Mouse (Mus musculus) liver, embryonic 16.5 days (tissue): ENCODE measurements around the gene Fev. TPM values are rescaled to one million over a fixed set of nuclear protein-coding genes. Genes with fewer than 3 reads are reported as not detected.

ENCODE experiments used
- ATAC-seq: fragments of 200-750 bp; cut with Nextera tagmentation; 2 replicates; pipeline ENCODE4 v1.8.0; 2017; ENCODE audit warnings: low read depth, mild to moderate bottlenecking, moderate number of reproducible peaks, moderate library complexity
- H3K27ac ChIP-seq: fragments of 300-500 bp; sonication (generic); 2 replicates; pipeline ENCODE4 v1.5.1; 2014; ENCODE audit warnings: mild to moderate bottlenecking, low read length
- H3K27me3 ChIP-seq: fragments of 300-500 bp; sonication (generic); 2 replicates; pipeline ENCODE4 v1.6.1; 2014; ENCODE audit warnings: low read depth, low read length, mixed read lengths; ENCODE audit not compliant: control insufficient read depth, insufficient read depth
- H3K36me3 ChIP-seq: fragments of 300-500 bp; sonication (generic); 2 replicates; pipeline ENCODE4 v1.6.1; 2014; ENCODE audit warnings: mild to moderate bottlenecking; ENCODE audit not compliant: control insufficient read depth, insufficient read depth
- H3K4me1 ChIP-seq: fragments of 300-500 bp; sonication (generic); 2 replicates; pipeline ENCODE4 v1.6.1; 2014; ENCODE audit warnings: low read depth, low read length, mixed read lengths; ENCODE audit not compliant: control insufficient read depth
- H3K4me2 ChIP-seq: fragments of 300-500 bp; sonication (generic); 2 replicates; pipeline ENCODE4 v1.6.1; 2014; ENCODE audit warnings: low read depth, low read length, mixed read lengths
- H3K4me3 ChIP-seq: fragments of 300-500 bp; sonication (generic); 2 replicates; pipeline ENCODE4 v1.5.1; 2014; ENCODE audit warnings: low read depth, mild to moderate bottlenecking, low read length
- H3K9ac ChIP-seq: fragments of 300-500 bp; sonication (generic); 2 replicates; pipeline ENCODE4 v1.6.1; 2014; ENCODE audit warnings: low read depth, low read length
- H3K9me3 ChIP-seq: fragments of 300-500 bp; sonication (generic); replicated peaks from 2 replicates; pipeline ENCODE4 v1.6.1; 2016; ENCODE audit warnings: low read length; ENCODE audit not compliant: control insufficient read depth
- WGBS: fragments of 180-500 bp; shearing (Covaris S2); extraction: QIAGEN DNeasy Blood & Tissue Kit; methylation state at CpG from one replicate; pipeline ENCODE4 v1.1.7; 2014; ENCODE audit not compliant: insufficient replicate concordance; 5-methylcytosine and 5-hydroxymethylcytosine counted together
- polyA plus RNA-seq: library from polyadenylated mRNA; unstranded; fragments of >200 nt; fragmentation: Nextera tagmentation; extraction: Ambion mirVana; gene quantifications from 2 replicates; pipeline ENCODE4 v1.2.1, GENCODE M21; 2015

Gene Fev
- polyA plus RNA-seq, 1 experiment from 2014 or later = not detected

- Histone ChIP-seq H3K4me2 (no peak overlapping the region), H3K36me3 (no peaks in the 10 kb centered on the region), H3K4me3 (no peak overlapping the region)
Observed at GRCm38 (mm10) chr1:74857677-74858076, 27.5 kb downstream of the Fev start.

GRCm38 (mm10) chr1:74857201-74857600 lies 28.0 kb downstream of the Fev start:
- Histone ChIP-seq H3K9me3 (no peaks in the 10 kb centered on the region), H3K4me1 (no peaks in the 10 kb centered on the region; the same call in none of the 2 replicates), H3K36me3 (no peaks in the 10 kb centered on the region), H3K27me3 (peaks cover 74% of the 10 kb centered on the region), H3K4me2 (no peak overlapping the region), H3K27ac (no peak overlapping the region), H3K9ac (no peak overlapping the region), H3K4me3 (no peak overlapping the region)
- WGBS = 4% methylated on average over 20 of the region's 20 CpGs
- no peak for ATAC-seq

More at GRCm38 (mm10) chr1:74857677-74858076, 27.5 kb downstream of the Fev start:
- H3K27me3 ChIP-seq = peaks cover 72% of the 10 kb centered on the region
- WGBS = 7% methylated on average over 4 of the region's 4 CpGs
- no peak overlapping the region for H3K9ac ChIP-seq
- no peaks in the 10 kb centered on the region for H3K9me3 ChIP-seq
- H3K27ac ChIP-seq = no peak overlapping the region
- no peak for ATAC-seq
- no peaks in the 10 kb centered on the region; the same call in none of the 2 replicates for H3K4me1 ChIP-seq

GRCm38 (mm10) chr1:74856791-74857190 lies 28.4 kb downstream of the Fev start:
- no peaks in the 10 kb centered on the region for H3K9me3 ChIP-seq
- H3K27me3 ChIP-seq = peaks cover 79% of the 10 kb centered on the region
- H3K4me3 ChIP-seq = no peak overlapping the region
- 1% methylated on average over 7 of the region's 7 CpGs for WGBS
- ATAC-seq = no peak
- H3K4me2 ChIP-seq = no peak overlapping the region
- no peak overlapping the region for H3K27ac ChIP-seq
- no peak overlapping the region for H3K9ac ChIP-seq
- H3K4me1 ChIP-seq = no peaks in the 10 kb centered on the region; the same call in none of the 2 replicates
- H3K36me3 ChIP-seq = no peaks in the 10 kb centered on the region

GRCm38 (mm10) chr1:74856439-74856720 lies 28.8 kb downstream of the Fev start:
- H3K9ac ChIP-seq = no peak overlapping the region
- H3K4me3 ChIP-seq = no peak overlapping the region
- 3% methylated on average over 11 of the region's 11 CpGs for WGBS
- no peak for ATAC-seq
- H3K36me3 ChIP-seq = no peaks in the 10 kb centered on the region
- H3K4me2 ChIP-seq = no peak overlapping the region
- no peaks in the 10 kb centered on the region; the same call in none of the 2 replicates for H3K4me1 ChIP-seq
- H3K27ac ChIP-seq = no peak overlapping the region
- H3K9me3 ChIP-seq = no peaks in the 10 kb centered on the region
- peaks cover 82% of the 10 kb centered on the region for H3K27me3 ChIP-seq

GRCm38 (mm10) chr1:74855651-74856438 lies 29.4 kb downstream of the Fev start:
- no peaks in the 10 kb centered on the region; the same call in none of the 2 replicates for H3K4me1 ChIP-seq
- no peaks in the 10 kb centered on the region for H3K36me3 ChIP-seq
- no peaks in the 10 kb centered on the region for H3K9me3 ChIP-seq
- no peak overlapping the region for H3K27ac ChIP-seq
- peak overlapping the region; percentile 65; the same call in 1 of the 2 replicates for H3K4me2 ChIP-seq
- 1% methylated on average over 72 of the region's 74 CpGs for WGBS
- H3K9ac ChIP-seq = no peak overlapping the region
- ATAC-seq = no peak
- peak overlapping the region; percentile 48; the same call in 1 of the 2 replicates for H3K4me3 ChIP-seq
- peaks cover 86% of the 10 kb centered on the region for H3K27me3 ChIP-seq

- no peak overlapping the region for H3K9ac ChIP-seq
- no peaks in the 10 kb centered on the region; the same call in none of the 2 replicates for H3K4me1 ChIP-seq
- H3K27me3 ChIP-seq = peaks cover 91% of the 10 kb centered on the region
- peak overlapping the region; percentile 65 for H3K4me2 ChIP-seq
- H3K36me3 ChIP-seq = no peaks in the 10 kb centered on the region
- no peak for ATAC-seq
- H3K27ac ChIP-seq = no peak overlapping the region
- H3K9me3 ChIP-seq = no peaks in the 10 kb centered on the region
- WGBS = under 1% methylated on average over 41 of the region's 48 CpGs
- H3K4me3 ChIP-seq = peak overlapping the region; percentile 48
Observed at GRCm38 (mm10) chr1:74855156-74855555, 30.1 kb downstream of the Fev start.

- no peaks in the 10 kb centered on the region; the same call in none of the 2 replicates for H3K4me1 ChIP-seq
- peaks cover 90% of the 10 kb centered on the region for H3K27me3 ChIP-seq
- peak within 1 kb of the TSS; percentile 48 for H3K4me3 ChIP-seq
- H3K4me2 ChIP-seq = peak within 1 kb of the TSS; percentile 65
- 3% methylated on average over 38 of the region's 39 CpGs for WGBS
- no peaks in the 10 kb centered on the region for H3K36me3 ChIP-seq
- H3K9me3 ChIP-seq = no peaks in the 10 kb centered on the region
- ATAC-seq = peak; percentile 58
- no peak within 1 kb of the TSS for H3K9ac ChIP-seq
- H3K27ac ChIP-seq = no peak within 1 kb of the TSS
Observed at GRCm38 (mm10) chr1:74854306-74855056, 30.7 kb downstream of the Fev start, which contains the start of gene Cdk5r2. Gene Cdk5r2, plus strand, starts transcription at chr1:74854934.

GRCm38 (mm10) chr1:74851001-74851775 lies 34.0 kb downstream of the Fev start:
- H3K4me1 ChIP-seq = no peaks in the 10 kb centered on the region; the same call in none of the 2 replicates
- no peak overlapping the region for H3K4me2 ChIP-seq
- no peak overlapping the region for H3K9ac ChIP-seq
- ATAC-seq = no peak
- peaks cover 61% of the 10 kb centered on the region for H3K27me3 ChIP-seq
- no peak overlapping the region for H3K27ac ChIP-seq
- H3K9me3 ChIP-seq = no peaks in the 10 kb centered on the region
- no peak overlapping the region for H3K4me3 ChIP-seq
- 5% methylated on average over 6 of the region's 6 CpGs for WGBS
- H3K36me3 ChIP-seq = no peaks in the 10 kb centered on the region
